Mouse (Mus musculus): ENCODE measurements around the gene Yes1. TPM values are rescaled to one million over a fixed set of nuclear protein-coding genes. Genes with fewer than 3 reads are reported as not detected.

Yes1 gene
- polyA plus RNA-seq, 1 experiment from 2014 or later, result 6.4 TPM

- Histone ChIP-seq H3K4me2 (ENCODE audit: low read depth, low read length) (peak overlapping the region; percentile 73), H3K9me3 (ENCODE audit: low read length) (no peaks in the 10 kb centered on the region), H3K36me3 (replicated peaks; ENCODE audit: insufficient read depth, low read length) (no peaks in the 10 kb centered on the region), H3K27me3 (ENCODE audit: insufficient read depth, low read length) (no peaks in the 10 kb centered on the region), H3K4me3 (ENCODE audit: low read depth, low read length) (peak overlapping the region; percentile 63), H3K27ac (ENCODE audit: low read depth) (peak overlapping the region; percentile 88), H3K4me1 (ENCODE audit: insufficient read depth) (peaks cover 10% of the 10 kb centered on the region; the same call in 1 of the 2 replicates), H3K9ac (replicated peaks) (peak overlapping the region; percentile 45)
- 17% methylated on average over 2 of the region's 2 CpGs for WGBS (ENCODE audit: insufficient replicate concordance)
- peak; percentile 26; the same call in 1 of the 2 replicates for ATAC-seq
- DNase-seq, result no peak
- no peak for TF ChIP-seq EP300 (IDR thresholded peaks at IDR 0.05; ENCODE audit: low read depth)
Observed at GRCm38 (mm10) chr5:32713042-32713702, 102.2 kb downstream of the Yes1 start.

GRCm38 (mm10) chr5:32713703-32714467 lies 102.9 kb downstream of the Yes1 start:
- H3K36me3 ChIP-seq (replicated peaks; ENCODE audit: insufficient read depth, low read length), result no peaks in the 10 kb centered on the region
- peak; percentile 90 for DNase-seq
- H3K27ac ChIP-seq (ENCODE audit: low read depth), result peak overlapping the region; percentile 88
- no peaks in the 10 kb centered on the region for H3K9me3 ChIP-seq (ENCODE audit: low read length)
- peak overlapping the region; percentile 63 for H3K4me3 ChIP-seq (ENCODE audit: low read depth, low read length)
- ATAC-seq, result peak; percentile 88
- peak; percentile 87 for TF ChIP-seq CTCF (IDR thresholded peaks at IDR 0.05; ENCODE audit: low read depth)
- TF ChIP-seq EP300 (IDR thresholded peaks at IDR 0.05; ENCODE audit: low read depth), result peak; percentile 59
- peak overlapping the region; percentile 73 for H3K4me2 ChIP-seq (ENCODE audit: low read depth, low read length)
- under 1% methylated on average over 55 of the region's 55 CpGs for WGBS (ENCODE audit: insufficient replicate concordance)
- H3K27me3 ChIP-seq (ENCODE audit: insufficient read depth, low read length), result no peaks in the 10 kb centered on the region
- H3K4me1 ChIP-seq (ENCODE audit: insufficient read depth), result peaks cover 10% of the 10 kb centered on the region; the same call in 1 of the 2 replicates
- peak overlapping the region; percentile 45 for H3K9ac ChIP-seq (replicated peaks)

GRCm38 (mm10) chr5:32717726-32718125 lies 106.8 kb downstream of the Yes1 start:
- no peak overlapping the region for H3K4me3 ChIP-seq (ENCODE audit: low read depth, low read length)
- H3K27me3 ChIP-seq (ENCODE audit: insufficient read depth, low read length), result no peaks in the 10 kb centered on the region
- H3K9me3 ChIP-seq (ENCODE audit: low read length), result no peaks in the 10 kb centered on the region
- peak overlapping the region; percentile 77 for H3K27ac ChIP-seq (ENCODE audit: low read depth)
- WGBS (ENCODE audit: insufficient replicate concordance), result 41% methylated on average over 1 of the region's 1 CpGs
- no peak overlapping the region for H3K9ac ChIP-seq (replicated peaks)
- no peak overlapping the region for H3K4me2 ChIP-seq (ENCODE audit: low read depth, low read length)
- TF ChIP-seq CTCF (IDR thresholded peaks at IDR 0.05; ENCODE audit: low read depth) (no peak), EP300 (IDR thresholded peaks at IDR 0.05; ENCODE audit: low read depth) (no peak)
- H3K4me1 ChIP-seq (ENCODE audit: insufficient read depth), result peaks cover 16% of the 10 kb centered on the region
- no peaks in the 10 kb centered on the region for H3K36me3 ChIP-seq (replicated peaks; ENCODE audit: insufficient read depth, low read length)
- ATAC-seq, result peak; percentile 26
- DNase-seq, result peak; percentile 67

GRCm38 (mm10) chr5:32718916-32719315 lies 107.9 kb downstream of the Yes1 start:
- peak; percentile 24; the same call in 1 of the 2 replicates for ATAC-seq
- Histone ChIP-seq H3K4me1 (ENCODE audit: insufficient read depth) (peaks cover 10% of the 10 kb centered on the region; the same call in 1 of the 2 replicates), H3K9ac (replicated peaks) (no peak overlapping the region), H3K27ac (ENCODE audit: low read depth) (peak overlapping the region; percentile 77), H3K36me3 (replicated peaks; ENCODE audit: insufficient read depth, low read length) (no peaks in the 10 kb centered on the region), H3K4me3 (ENCODE audit: low read depth, low read length) (no peak overlapping the region), H3K4me2 (ENCODE audit: low read depth, low read length) (no peak overlapping the region), H3K27me3 (ENCODE audit: insufficient read depth, low read length) (no peaks in the 10 kb centered on the region), H3K9me3 (ENCODE audit: low read length) (no peaks in the 10 kb centered on the region)
- peak; percentile 59 for DNase-seq
- WGBS (ENCODE audit: insufficient replicate concordance), result 41% methylated on average over 6 of the region's 6 CpGs
- TF ChIP-seq EP300 (IDR thresholded peaks at IDR 0.05; ENCODE audit: low read depth) (no peak), CTCF (IDR thresholded peaks at IDR 0.05; ENCODE audit: low read depth) (0 out of 2 replicates have a peak, but pooled peaks have one; percentile 4)

- 72% methylated on average over 9 of the region's 9 CpGs for WGBS (ENCODE audit: insufficient replicate concordance)
- Histone ChIP-seq H3K4me1 (ENCODE audit: insufficient read depth) (peaks cover 10% of the 10 kb centered on the region; the same call in 1 of the 2 replicates), H3K27ac (ENCODE audit: low read depth) (peak overlapping the region; percentile 22; the same call in 1 of the 2 replicates), H3K36me3 (replicated peaks; ENCODE audit: insufficient read depth, low read length) (no peaks in the 10 kb centered on the region), H3K27me3 (ENCODE audit: insufficient read depth, low read length) (no peaks in the 10 kb centered on the region), H3K9me3 (ENCODE audit: low read length) (no peaks in the 10 kb centered on the region), H3K4me3 (ENCODE audit: low read depth, low read length) (no peak overlapping the region), H3K4me2 (ENCODE audit: low read depth, low read length) (no peak overlapping the region), H3K9ac (replicated peaks) (no peak overlapping the region)
- ATAC-seq (no peak), DNase-seq (peak; percentile 10)
- TF ChIP-seq EP300 (IDR thresholded peaks at IDR 0.05; ENCODE audit: low read depth) (no peak), CTCF (IDR thresholded peaks at IDR 0.05; ENCODE audit: low read depth) (no peak)
Observed at GRCm38 (mm10) chr5:32720416-32720815, 109.4 kb downstream of the Yes1 start.

GRCm38 (mm10) chr5:32721316-32721715 lies 110.3 kb downstream of the Yes1 start:
- ATAC-seq, result no peak
- Histone ChIP-seq H3K9ac (replicated peaks) (no peak overlapping the region), H3K4me3 (ENCODE audit: low read depth, low read length) (no peak overlapping the region), H3K27ac (ENCODE audit: low read depth) (no peak overlapping the region), H3K27me3 (ENCODE audit: insufficient read depth, low read length) (no peaks in the 10 kb centered on the region), H3K9me3 (ENCODE audit: low read length) (no peaks in the 10 kb centered on the region), H3K36me3 (replicated peaks; ENCODE audit: insufficient read depth, low read length) (no peaks in the 10 kb centered on the region), H3K4me1 (ENCODE audit: insufficient read depth) (peaks cover 10% of the 10 kb centered on the region; the same call in 1 of the 2 replicates), H3K4me2 (ENCODE audit: low read depth, low read length) (no peak overlapping the region)
- WGBS (ENCODE audit: insufficient replicate concordance), result 57% methylated on average over 3 of the region's 3 CpGs
- DNase-seq, result no peak
- no peak for TF ChIP-seq EP300 (IDR thresholded peaks at IDR 0.05; ENCODE audit: low read depth)
- no peak for TF ChIP-seq CTCF (IDR thresholded peaks at IDR 0.05; ENCODE audit: low read depth)
